Mouse (Mus musculus) kidney, adult 2 months (tissue): Measurements from ENCODE around the gene Loxl1. TPM values are rescaled to one million over a fixed set of nuclear protein-coding genes. Genes with fewer than 3 reads are reported as not detected.

Source experiments
- DNase-seq: peaks from one replicate; pipeline ENCODE4 v3.0.0; 2021
- H3K27ac ChIP-seq: fragments of 200-500 bp; 2 replicates; pipeline ENCODE4 v1.5.1; 2012; ENCODE audit warnings: low read depth, low read length, control low read depth, inconsistent platforms; ENCODE audit not compliant: insufficient read depth
- H3K27me3 ChIP-seq: fragments of 200-500 bp; replicated peaks from 2 replicates; pipeline ENCODE4 v1.6.1; 2012; ENCODE audit warnings: mild to moderate bottlenecking, moderate library complexity, low read length, inconsistent platforms; ENCODE audit not compliant: control insufficient read depth, insufficient read depth
- H3K36me3 ChIP-seq: fragments of 200-500 bp; 2 replicates; pipeline ENCODE4 v1.6.1; 2012; ENCODE audit warnings: mild to moderate bottlenecking, moderate library complexity, low read length, inconsistent platforms; ENCODE audit not compliant: control insufficient read depth, insufficient read depth
- H3K4me1 ChIP-seq: fragments of 200-500 bp; 2 replicates; pipeline ENCODE4 v1.6.1; 2011; ENCODE audit warnings: low read length; ENCODE audit not compliant: control insufficient read depth, insufficient read depth
- H3K4me3 ChIP-seq: fragments of 200-500 bp; 2 replicates; pipeline ENCODE4 v1.5.1; 2011; ENCODE audit warnings: mild to moderate bottlenecking, low read depth, low read length, control low read depth; ENCODE audit not compliant: insufficient read depth
- CTCF ChIP-seq: fragments of 200-500 bp; conservative IDR thresholded peaks from 2 replicates; pipeline ENCODE4 v1.5.1; 2011; ENCODE audit warnings: low read depth, mild to moderate bottlenecking, control low read depth, low read length, moderate library complexity, mixed read lengths; ENCODE audit not compliant: insufficient read depth, insufficient read length
- POLR2A ChIP-seq: fragments of 200-500 bp; IDR thresholded peaks from one replicate; pipeline ENCODE4 v1.6.1; 2011; ENCODE audit warnings: low read depth, low read length, control low read depth
- WGBS: fragments of 180-500 bp; shearing (Covaris S2); methylation state at CpG from one replicate; pipeline ENCODE4 v1.1.7; 2018; 5-methylcytosine and 5-hydroxymethylcytosine counted together
- polyA plus RNA-seq: library from polyadenylated mRNA; depleted of rRNA; stranded (reverse); fragments of >200 nt; gene quantifications from 2 replicates; pipeline ENCODE4 v1.2.3, GENCODE M21; 2012

Loxl1 gene
- polyA plus RNA-seq, 1 experiment = 32.3 TPM

DNA sequence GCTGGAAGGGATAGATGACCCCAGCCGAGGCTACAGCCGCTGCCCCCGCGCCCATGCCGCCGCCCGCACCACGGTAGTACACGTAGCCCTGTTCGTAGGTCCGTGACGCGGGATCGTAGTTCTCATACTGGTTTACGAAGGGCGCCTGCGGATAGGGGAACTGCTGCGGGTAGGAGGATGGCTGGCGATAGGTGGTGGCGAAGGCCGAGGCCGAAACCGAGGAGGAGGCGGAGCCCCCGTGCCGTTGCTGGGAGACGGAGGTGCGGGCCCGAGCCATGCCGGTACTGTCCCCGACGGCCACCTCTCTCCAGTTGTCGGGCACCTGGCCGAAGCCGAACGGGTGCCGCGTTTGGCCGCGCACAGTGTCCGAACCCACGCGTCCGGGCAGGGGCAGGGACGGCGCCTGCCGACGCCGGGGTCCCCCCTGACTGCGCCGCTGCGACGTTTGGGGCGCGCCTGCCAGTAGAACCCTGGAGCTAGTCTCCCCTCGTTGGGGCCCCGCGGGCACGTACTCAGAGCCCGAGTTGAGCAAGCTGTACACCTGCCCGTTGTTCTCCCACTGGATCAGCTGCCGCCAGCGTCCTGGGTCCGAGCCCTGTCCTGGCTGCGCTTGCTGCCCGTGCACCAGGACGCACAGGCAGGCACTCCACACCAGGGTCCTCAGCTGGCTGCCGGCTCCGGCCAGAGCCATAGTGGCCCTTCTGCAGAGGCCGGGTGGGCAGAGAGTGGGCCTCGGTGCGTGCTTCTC, 616 bp downstream of the Loxl1 start:
- H3K4me3 ChIP-seq = peak overlapping the region; percentile 45
- H3K36me3 ChIP-seq = no peaks in the 10 kb centered on the region
- H3K27ac ChIP-seq = no peak overlapping the region
- H3K27me3 ChIP-seq = no peaks in the 10 kb centered on the region
- 3% methylated on average over 72 of the region's 72 CpGs for WGBS
- H3K4me1 ChIP-seq = no peaks in the 10 kb centered on the region
- DNase-seq = peak; percentile 39
- TF ChIP-seq POLR2A (no peak), CTCF (no peak)

DNA sequence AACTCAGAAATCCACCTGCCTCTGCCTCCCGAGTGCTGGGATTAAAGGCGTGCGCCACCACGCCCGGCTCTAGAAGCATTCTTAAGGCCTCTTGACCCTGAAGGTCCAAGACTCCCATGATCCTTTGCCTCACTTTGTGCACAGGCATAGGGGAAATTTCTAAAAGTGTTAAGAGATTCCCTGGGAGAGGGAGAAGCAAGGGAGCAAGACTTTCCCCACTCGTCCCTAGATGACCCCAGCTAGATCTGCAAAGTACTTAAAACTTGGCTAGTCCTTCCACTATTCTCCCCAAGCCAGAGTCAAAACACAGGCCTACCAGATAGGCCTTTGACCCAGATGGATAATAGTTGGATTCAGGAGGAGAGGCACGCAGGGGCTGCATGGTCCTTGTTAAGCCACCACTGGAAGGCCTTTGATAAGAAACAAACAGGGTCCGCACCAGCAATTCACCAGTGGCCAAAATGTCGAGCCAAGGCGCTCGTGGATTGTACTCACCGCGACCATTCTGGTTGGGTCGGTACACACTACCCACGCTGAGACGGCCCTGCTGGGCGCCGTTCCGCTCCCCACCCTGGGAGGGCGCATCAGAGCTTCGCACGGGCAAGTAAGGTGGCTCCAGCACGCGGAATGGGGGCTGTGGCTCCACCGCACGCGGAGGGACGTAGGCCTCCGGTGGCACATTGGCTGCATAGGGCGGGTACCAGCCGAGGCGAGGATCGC, 1.6 kb downstream of the Loxl1 start:
- TF ChIP-seq CTCF = 0 out of 2 replicates have a peak, but pooled peaks have one; percentile 4
- no peak for TF ChIP-seq POLR2A
- no peaks in the 10 kb centered on the region for H3K36me3 ChIP-seq
- 0 out of 2 replicates have a peak overlapping the region, but pooled peaks have one; percentile 10 for H3K27ac ChIP-seq
- H3K4me3 ChIP-seq = peak overlapping the region; percentile 21
- DNase-seq = peak; percentile 36
- no peaks in the 10 kb centered on the region for H3K27me3 ChIP-seq
- WGBS = 73% methylated on average over 33 of the region's 33 CpGs
- no peaks in the 10 kb centered on the region for H3K4me1 ChIP-seq

DNA sequence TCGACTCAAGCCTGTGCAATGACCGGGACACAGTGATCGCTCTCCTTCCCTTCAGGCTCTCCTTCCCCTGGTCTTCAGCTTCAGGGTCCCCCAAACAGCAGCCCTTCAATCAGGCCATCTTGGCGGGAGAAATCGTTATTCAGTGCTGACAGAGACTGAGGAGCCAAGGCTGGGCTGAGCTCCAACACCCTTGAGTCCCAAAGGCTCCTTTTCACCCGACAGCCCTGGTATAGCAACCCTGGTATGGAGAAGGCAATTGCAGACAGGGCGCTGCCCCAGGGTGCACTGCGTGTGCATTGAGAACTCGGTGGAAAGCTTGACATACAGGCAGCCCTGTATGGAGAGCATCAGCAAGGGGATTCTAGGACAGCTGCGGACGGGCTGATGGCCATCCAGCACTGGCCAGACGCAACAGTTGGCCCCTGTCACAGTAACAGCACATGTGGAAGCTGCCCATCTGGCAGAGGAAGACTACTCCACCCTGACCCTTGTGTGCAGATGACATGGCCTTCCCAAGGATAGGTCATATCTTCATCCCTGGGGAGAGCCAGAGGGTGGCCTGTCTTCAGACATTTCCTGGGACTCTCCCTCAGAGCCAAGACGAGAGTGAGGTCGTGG, 2.8 kb downstream of the Loxl1 start:
- H3K4me1 ChIP-seq = no peaks in the 10 kb centered on the region

DNA sequence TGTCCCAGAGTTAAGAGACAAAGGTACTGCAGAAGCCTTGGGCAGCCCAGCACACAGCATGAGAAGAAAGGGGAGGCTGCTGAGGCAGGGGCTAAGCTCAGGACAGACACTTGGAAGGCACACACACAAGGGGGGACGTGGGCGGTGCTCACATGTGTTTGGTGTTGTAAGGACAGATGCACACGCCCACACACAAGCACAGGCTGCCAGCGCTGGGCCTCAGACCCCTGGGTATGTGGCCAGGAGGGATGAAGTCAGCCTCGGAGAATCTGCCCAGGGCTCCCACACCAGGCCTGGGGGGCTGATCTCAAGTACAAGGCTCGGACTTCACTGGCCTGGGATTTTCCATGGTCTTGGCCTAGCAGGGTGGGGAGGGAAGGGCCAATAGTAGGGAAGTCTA, 4.6 kb downstream of the Loxl1 start:
- TF ChIP-seq POLR2A (no peak), CTCF (no peak)
- Histone ChIP-seq H3K4me1 (no peaks in the 10 kb centered on the region), H3K36me3 (no peaks in the 10 kb centered on the region), H3K27ac (no peak overlapping the region), H3K4me3 (no peak overlapping the region), H3K27me3 (no peaks in the 10 kb centered on the region)
- no peak for DNase-seq
- 75% methylated on average over 6 of the region's 6 CpGs for WGBS

More for the DNA sequence above, 2.8 kb downstream of the Loxl1 start:
- Histone ChIP-seq H3K36me3 (no peaks in the 10 kb centered on the region), H3K27me3 (no peaks in the 10 kb centered on the region), H3K27ac (no peak overlapping the region), H3K4me3 (peak overlapping the region; percentile 15; the same call in 1 of the 2 replicates)
- 79% methylated on average over 14 of the region's 14 CpGs for WGBS
- DNase-seq = peak; percentile 63
- TF ChIP-seq CTCF (no peak), POLR2A (no peak)

DNA sequence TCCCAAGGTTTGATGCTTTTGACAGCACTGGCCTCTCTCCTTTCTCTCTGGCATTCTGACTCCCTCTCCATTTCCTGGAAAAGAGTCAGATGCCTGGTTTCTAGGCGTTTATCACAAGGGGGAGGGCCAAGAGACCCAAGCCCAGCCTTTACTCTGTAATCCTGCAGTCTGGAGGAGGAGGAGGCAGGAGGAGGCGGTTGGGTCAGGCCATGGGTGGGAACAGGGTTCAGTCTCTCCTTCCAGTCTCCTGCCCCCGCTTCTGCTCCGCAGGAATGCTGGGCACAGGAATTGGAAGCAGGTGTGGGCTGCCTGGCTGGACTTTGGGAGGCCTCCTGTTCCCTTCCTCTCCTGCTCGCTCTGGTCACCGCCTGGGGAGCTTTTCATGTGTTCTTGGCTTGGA, 7.3 kb downstream of the Loxl1 start:
- H3K27ac ChIP-seq = no peak overlapping the region
- 32% methylated on average over 6 of the region's 6 CpGs for WGBS
- H3K36me3 ChIP-seq = no peaks in the 10 kb centered on the region
- no peak for DNase-seq
- no peaks in the 10 kb centered on the region for H3K4me1 ChIP-seq
- no peak overlapping the region for H3K4me3 ChIP-seq
- no peaks in the 10 kb centered on the region for H3K27me3 ChIP-seq
- no peak for TF ChIP-seq POLR2A
- TF ChIP-seq CTCF = no peak

DNA sequence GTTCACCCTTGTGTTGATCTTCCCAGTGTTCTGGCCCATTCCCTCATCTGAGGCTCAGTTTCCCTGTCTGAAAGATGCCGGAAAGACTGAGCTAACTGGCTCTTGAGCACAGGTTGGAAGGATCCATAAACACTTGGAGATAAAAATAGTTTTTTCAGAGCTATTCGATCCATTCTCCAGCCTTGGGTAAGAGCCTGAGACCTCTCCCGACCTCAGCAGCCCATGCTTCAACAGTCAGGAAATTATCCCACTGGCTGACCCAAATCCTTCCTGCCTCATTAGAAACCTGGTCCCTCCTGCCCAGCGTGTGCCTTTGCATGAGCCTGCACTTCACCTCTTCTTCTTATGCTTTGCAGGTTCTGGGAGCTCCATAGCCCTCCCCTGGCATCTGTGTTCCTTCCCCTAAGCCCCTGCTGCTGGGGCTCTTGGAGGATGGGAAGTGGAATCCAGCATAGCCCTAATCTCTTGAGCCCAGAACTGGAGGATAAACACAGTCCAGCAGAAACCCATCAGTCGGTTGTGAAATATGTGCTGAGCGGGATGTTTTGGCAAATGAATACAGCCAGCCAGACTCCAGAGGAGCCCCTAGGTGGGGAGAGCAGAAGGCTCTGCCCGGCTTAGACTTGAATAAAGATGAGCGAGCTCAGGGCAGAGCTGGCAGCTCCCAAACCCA, 9.3 kb downstream of the Loxl1 start:
- 37% methylated on average over 8 of the region's 8 CpGs for WGBS

DNA sequence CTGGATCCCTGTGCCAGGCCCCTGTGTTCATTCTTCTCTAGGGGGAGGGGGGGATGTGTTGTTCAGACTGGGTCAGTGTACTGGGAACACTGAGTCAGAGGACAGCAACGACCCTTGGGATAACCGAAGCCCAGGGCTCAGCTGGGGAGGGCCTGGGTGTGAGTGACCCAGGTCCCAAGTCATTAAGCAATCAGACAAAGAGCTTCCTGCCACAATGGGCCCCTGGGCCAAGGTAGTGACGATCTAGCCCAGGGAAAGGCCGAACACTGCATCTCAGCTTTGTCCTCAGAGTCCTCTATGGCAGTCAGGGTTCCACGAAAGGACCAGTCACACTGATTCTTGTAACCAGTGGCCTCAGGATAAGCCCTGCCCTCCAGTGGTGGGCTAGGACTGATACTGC, 9.9 kb downstream of the Loxl1 start:
- 66% methylated on average over 5 of the region's 5 CpGs for WGBS
- Histone ChIP-seq H3K27me3 (no peaks in the 10 kb centered on the region), H3K36me3 (no peaks in the 10 kb centered on the region), H3K4me3 (no peak overlapping the region), H3K27ac (0 out of 2 replicates have a peak overlapping the region, but pooled peaks have one; percentile 6), H3K4me1 (no peaks in the 10 kb centered on the region)
- DNase-seq = no peak
- TF ChIP-seq CTCF (no peak), POLR2A (no peak)

More for the DNA sequence above, 9.3 kb downstream of the Loxl1 start:
- Histone ChIP-seq H3K4me1 (no peaks in the 10 kb centered on the region), H3K4me3 (no peak overlapping the region), H3K36me3 (no peaks in the 10 kb centered on the region), H3K27ac (0 out of 2 replicates have a peak overlapping the region, but pooled peaks have one; percentile 6), H3K27me3 (no peaks in the 10 kb centered on the region)
- DNase-seq = peak; percentile 29
- TF ChIP-seq CTCF = no peak
- no peak for TF ChIP-seq POLR2A
